Mouse (Mus musculus): ENCODE data around the gene Gli2.

Gli2 gene

DNA sequence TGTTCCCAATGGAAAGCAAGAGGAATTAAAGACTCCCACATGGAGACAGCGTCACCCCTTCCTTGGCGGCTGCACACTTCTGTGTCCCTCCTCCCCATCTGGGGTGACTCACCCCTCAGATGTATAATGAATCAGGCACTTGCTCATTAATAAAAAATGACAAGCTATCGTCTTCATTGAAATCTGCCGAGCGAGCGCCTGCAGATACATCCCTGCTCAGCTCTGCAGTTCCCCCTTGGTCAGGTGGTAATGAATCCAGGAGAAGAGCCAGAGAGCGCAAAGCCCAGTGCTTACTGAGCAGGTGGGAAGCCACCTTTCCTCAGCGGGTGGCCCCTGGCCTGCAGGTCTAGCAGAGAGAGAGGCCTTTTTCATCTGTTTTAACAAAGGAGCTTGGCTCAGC lies 112.1 kb downstream of the Gli2 start:
- DNase-seq (ENCODE audit: low spot score in 2 of 2): no peak

DNA sequence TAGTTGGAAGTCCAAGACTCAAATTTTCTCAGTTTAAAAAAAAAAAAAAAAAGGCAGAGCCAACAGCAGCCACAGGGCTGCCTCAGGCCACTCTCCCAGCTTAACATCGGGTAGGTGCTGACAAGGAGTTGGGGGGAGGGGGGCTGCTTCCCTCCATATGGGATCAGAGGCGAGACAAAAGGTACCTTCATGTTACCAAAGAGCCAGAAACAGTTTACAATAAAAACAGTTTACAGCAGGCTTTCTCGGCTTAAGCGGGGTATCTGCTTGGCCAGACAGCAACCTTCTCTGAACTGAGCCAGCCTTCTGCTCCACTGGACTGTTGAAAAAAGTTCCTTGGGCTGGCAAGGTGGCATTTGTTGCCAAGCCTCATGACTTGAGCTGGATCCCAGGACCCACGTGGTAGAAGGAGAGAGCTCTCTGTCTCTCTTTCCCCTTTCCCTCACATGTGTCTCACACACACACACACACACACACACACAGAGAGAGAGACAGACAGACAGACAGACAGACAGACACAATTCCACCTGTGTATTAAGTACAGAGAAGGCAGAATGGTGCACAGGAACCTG lies 113.1 kb downstream of the Gli2 start:
- DNase-seq (ENCODE audit: low spot score in 2 of 2): no peak

DNA sequence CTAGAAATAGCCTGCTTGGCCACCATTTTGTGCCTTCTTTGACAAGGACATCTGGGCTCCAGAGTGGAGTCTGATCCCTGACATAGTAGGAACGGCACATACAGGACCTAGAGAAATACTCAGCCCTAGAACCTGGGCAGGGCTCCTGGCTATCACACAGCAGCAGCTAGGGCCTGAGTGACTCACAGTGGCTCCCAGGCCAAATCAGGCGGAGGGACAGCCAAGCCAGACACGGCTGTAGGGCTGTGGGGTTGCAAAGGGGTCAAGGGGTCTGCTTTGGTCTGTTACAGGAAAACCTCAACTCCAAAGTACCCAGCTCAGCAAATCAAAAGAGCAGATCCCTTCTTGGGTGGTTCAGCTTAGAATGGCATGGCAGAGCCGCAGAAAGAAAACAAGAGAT lies 115.2 kb downstream of the Gli2 start:
- no peak for DNase-seq (ENCODE audit: low spot score in 2 of 2)

DNA sequence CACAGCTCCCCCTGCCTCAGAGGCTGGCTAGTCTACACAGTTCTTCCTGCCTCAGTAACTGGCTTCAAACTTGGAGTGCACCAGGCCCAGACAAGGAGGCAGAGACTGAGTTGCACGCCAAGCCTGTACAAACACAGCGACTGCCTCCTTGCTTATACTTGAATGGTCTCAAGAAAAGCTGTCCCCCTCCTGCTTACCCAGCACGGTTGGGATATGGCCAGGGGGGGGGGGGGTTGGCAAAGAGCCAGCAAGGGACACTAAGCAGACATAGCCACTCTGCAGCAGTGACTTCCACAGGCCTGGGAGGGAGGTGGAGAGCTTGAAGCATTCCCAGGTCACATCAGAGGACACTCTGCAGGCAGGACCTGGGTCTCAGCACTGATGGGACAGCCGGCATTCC lies 117.3 kb downstream of the Gli2 start:
- no peak for DNase-seq (ENCODE audit: low spot score in 2 of 2)

DNA sequence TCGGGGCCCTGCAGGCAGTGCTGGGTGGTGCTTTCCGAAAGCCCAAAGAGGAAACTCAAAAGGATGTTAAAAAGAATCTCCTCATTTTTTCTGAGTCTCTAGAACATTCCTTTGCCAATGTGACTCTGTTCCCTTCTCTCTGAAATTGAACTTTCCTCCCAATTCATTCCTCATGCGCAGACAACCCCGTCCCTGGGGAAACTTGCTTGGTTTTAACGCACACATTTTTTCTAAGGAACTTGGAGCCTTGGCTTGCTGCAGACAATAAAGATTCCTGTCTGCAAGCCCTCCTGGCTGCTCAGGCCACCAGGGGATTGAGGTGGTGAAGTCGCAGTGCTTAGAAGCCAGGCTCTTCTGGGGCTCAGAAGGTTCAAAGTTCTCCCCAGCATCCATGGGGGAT lies 117.9 kb downstream of the Gli2 start:
- DNase-seq (ENCODE audit: low spot score in 2 of 2): no peak

DNA sequence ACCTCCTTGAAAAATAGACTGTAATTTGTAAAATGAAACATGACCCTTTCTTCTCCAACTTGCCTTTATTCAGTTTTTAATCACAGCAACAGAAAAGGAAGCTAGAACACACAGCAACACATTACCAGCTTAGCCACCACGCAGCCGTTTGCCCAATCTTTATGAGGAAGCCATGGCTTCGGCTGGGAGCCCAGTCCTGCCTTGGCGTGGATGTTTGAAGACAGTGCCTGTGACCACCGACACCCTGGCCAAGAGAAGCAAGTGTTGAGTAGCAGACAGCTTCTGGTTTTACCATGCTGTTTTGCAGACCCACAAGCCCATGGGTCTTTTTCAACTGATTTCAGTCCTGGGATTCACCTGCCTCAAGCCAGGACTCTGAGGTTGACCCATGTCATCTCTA lies 121.3 kb downstream of the Gli2 start:
- DNase-seq (ENCODE audit: low spot score in 2 of 2): no peak

DNA sequence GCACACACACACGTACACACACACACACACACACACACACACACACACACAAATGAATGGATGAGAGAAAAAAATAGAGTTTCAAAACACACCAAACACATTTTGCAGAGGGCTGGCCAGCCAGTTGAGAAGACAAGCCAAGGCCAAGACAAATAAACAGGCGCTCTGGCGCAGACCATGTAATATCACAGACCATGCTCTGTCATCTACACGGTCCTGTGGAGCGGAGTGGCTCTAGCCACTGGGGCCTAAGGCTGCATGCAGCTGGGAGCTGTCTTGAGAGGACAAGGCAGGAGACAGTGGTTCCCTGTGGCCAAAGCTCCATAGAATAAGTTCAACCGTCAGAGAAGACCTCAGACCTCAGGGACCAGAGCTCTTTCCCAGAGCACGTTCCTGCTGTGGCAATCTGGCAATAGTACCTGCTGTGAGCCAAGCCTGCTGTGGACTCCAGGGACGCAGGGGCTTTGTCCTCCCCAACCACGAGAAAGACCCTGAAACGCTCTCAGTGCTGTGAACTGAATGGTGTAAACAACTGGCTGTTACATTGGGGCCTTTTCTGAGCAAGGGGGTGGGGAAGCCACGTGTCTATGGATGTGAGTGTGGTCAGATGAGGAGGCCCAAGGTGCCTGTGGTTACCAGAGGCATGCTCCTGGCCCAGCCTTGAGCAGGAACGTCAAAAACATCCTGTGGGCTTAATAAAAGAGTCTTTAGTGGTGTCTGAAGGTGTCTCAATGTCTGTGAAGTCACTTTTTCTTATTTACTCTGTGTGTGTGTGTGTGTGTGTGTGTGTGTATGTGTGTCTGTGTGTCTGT lies 125.7 kb downstream of the Gli2 start:
- DNase-seq (ENCODE audit: low spot score in 2 of 2): no peak

DNA sequence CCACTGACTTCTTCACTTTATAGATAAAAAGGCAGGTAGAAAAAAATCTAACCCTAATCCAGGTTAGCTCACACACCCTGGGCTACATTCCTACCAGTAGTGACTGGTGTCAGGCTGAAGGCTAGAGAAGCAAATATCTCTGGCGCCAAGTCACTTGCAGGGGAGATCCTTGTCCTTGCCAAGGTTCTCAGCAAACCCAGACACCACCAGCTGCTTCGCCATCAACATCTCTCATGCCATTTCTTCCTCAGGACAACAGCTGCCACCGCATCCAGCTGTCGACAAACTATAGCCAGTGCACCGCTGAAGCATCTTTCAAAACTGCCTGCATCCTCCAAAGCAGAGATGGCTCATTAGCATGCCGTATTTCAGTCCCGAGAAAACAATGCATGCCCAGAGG lies 126.9 kb downstream of the Gli2 start:
- no peak for DNase-seq (ENCODE audit: low spot score in 2 of 2)

DNA sequence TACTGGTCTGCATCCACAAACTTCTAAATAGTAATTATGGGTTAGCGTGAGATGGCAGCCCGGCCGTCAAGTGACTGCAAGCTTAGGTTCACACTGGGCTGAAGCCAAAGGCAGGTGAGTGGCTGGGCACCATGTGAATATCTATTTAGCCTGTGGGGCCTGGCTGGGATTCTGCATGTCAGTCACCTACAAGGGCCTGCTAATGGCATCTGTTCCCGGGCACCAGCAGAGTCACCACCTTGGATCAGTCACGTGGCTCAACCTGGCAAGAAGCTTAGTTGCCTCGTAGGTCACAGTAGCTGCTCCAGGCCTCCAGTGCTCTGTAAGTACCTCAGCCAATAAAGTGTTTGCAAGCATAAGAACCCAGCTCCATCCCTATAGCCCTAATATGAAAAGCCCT lies 131.2 kb downstream of the Gli2 start:
- DNase-seq (ENCODE audit: low spot score in 2 of 2): no peak

DNA sequence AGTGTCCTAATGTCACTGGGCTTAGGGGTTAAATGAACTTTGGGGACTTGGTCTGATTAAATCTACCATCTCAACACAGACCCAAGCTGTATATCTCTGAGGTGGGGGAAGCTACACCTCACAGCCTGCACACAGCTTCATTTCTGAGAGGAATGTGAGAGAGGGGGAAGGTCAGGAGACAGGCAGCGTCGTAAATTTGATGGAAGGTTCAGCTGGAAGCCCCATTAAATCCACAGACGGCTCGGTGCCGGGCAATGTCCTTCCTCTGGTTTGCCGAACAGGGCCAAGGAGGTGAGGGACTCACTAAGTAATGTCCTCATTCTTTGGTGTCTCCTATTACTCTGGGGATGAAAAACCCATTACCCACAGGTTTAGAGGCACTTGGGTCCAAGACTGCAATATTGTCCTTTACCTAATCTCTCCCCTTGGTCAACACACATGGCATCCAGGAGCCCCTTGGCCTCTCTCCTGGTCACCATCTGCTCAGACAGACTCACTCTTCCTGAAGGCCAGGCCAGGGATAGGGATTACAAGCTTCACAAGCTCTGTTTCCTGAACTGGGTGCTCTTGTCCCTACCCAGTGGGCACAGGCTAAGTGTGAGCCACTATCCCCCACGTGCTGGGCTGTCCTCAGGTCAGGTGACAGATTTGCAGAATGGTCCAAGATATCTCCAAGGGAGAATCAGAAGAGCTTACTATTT lies 135.7 kb downstream of the Gli2 start:
- DNase-seq (ENCODE audit: low spot score in 2 of 2): no peak

DNA sequence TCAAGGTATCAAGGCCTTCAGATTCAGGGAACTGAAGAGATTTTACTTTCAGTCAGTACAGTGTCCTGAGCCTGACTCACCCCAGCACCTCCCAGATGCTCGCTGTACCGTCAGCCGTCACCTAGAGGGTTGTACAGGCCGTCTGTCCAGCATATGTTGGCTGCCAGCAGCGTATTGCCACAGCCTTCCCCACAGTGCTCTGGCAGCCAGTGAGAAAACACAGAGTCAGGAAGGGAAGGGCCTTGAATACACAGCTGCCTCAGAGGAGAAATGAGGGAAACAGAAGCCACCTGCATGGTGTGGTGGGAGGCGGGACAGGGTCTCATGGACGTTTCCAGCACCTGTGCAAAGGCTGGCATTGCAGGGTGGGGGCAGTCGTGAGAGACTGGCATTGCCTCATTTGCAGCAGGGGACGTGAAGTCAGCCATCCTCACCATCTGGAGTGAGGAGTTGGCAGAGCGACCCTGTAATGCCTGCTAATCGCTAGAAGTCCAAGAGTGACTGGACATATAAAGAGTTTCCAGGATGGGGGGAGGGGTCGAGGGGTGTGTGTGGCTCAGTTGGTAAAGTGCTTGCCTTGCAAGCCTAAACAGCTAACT lies 136.8 kb downstream of the Gli2 start:
- no peak for DNase-seq (ENCODE audit: low spot score in 2 of 2)

DNA sequence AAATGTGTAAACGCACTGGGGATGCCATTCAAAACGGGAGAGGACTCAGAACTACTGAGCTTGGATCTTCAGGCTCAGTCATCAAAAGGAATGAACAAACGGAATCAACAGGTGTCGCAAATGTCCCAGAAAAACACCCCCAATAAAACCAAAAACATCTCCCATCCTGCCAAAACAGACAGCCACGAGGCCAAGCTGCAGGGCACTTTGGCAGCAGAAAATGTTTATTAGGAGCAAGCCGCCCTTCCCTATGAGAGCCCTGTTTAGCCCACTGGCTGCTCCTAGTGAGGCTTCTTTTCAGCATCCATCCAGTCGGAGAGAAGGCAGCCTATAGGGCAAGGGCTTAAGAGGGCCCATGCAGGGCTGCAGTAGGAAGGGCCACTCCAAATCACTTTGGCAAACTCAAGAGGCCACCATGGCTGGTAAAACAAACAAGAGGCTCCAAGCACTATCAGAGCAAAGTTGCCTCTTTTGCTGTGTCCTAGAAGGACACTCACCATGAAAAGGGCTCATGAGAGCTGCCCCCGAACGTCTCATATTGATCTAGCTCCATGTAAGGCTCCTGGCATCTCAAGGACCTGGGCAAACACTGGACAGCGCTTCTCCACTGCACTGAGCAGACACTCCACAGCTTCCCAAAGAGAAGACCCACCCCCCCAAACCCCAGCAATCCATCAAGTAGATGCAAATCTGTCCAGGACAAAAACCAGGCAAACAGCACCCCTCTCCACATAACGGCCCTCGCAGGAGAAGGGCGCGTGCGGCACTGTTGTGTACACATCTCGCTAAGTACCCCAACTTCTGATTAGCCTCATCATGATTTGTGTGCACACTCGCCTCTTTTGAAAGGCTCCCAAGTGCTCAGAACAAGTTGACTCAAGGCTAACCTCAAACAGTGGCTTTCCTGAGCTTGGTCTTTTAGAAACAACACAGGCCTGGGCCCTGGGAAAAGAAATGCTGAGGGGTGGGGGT lies 139.7 kb downstream of the Gli2 start:
- no peak for DNase-seq (ENCODE audit: low spot score in 2 of 2)

DNA sequence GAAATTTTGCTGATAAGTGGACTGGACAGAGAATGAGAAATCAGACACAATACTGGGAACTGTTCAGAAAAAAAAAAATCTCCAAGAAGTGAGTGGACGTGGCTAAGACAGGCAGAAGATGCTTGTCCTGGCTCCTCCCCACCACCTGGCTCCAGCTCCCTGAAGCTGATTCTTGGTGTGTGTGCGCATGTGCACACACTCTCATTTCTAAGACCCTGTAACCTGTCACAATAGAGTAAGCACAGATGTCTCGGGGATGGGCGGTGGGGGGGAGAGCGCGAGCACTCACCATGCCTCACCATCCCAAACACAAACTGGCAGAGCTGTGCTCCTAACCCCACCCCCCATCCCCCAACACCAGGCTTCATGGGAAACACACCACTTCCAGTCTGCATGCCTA lies 140.5 kb downstream of the Gli2 start:
- DNase-seq (ENCODE audit: low spot score in 2 of 2): no peak

DNA sequence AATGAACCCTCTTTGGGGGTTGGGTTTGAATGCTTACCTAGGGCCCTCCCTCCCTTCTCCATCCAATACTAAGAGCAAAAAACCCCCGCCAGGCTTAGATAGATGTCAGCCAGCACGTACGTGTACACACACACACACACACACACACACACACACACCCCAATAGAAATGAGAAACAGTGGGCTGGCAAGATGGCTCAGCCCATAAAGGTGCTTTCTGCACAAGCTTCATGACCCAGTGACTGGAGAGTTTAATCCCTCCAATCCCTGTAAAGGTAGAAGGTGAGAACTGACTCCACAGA lies 142.0 kb downstream of the Gli2 start:
- no peak for DNase-seq (ENCODE audit: low spot score in 2 of 2)

DNA sequence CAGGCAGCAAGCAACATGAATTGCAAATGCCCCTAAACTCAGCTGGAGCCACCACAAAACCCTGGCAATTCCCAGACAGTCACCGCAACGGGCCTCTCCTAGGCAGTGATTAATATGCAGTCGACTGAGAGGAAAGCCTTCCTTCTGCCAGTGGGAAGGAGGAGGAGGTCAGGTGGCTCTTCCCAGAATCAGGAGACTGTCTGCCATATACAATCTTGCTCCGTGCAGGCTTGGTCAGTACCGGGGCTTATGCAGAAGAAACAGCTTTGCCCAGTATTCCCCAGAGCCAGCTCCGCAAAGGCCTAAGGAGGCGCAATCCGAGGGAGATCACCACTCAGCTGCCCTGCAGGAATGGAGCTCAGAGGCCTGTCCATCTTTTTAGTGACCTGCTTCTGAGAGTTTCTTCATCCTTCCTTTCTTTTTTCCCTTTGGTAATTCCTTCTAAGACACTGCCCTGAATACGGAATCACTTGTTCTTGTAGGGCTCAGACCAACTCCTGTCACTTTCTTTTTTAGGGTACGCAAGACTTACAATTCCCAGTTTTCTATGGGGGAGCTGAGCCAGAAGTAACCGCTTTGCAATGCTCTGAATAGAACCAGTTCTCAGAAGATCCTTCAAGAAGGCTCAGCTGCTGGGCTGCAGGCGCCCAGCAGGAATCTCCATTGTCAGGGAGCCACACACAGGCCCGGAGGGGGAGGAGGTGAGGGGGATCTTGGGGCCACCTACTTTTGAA lies 142.6 kb downstream of the Gli2 start:
- no peak for DNase-seq (ENCODE audit: low spot score in 2 of 2)

DNA sequence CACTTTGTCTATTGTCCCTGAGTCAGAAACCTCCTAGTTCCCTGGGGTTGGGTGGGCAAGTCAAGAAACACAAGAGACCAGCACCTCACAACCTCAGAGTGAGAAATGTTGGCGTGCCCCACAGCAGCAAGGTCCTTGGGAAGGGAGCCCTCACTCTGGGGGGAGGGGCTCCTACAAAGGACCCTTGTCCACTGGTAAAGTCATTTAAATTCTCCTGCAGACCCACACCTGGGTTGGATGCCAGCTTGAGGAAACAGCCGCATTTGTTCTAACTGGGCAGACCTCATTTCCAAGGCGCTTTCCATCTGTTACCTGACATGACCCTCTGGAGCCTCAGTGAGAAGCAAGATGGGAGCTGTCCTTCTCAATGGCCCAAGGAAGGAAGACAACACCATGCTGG lies 144.4 kb downstream of the Gli2 start:
- DNase-seq (ENCODE audit: low spot score in 2 of 2): no peak

DNA sequence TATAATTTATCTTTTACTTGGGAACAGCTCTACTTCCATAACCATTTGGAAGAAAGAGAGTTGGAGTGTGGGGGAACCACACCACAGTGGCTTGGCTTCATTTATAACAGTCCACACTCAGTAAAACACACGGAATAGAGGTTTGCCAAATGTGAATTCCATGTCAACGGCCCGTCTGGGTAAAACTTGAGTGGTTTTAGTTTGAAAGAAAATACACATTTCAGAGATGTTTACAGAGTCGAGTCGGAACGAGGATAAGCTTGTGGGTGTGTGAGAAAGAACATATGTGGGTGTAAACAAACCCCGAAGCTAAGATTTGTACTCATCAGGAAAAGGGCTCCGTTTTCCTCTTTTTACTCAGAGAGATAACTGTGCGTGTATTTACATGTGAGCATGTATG lies 145.8 kb downstream of the Gli2 start:
- DNase-seq (ENCODE audit: low spot score in 2 of 2): no peak

DNA sequence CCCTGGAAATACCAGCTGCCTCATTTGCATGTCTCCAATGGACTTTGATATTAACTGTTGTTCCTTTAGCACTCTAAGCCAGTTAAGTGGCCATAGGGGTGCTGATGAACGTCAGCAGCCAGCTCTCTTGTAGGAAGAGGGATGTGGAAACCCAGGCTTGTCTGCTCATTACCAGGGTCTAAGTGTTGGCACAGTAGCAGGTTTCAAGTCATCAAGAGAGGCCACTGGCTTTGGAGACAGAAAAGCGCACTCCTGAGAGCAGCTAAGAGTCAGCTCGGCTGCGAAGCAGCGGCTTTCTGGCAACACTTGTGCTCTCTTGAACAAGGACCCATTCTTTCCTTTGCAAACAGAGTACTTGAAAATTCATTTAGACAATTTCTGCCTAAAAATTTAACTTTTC lies 148.1 kb downstream of the Gli2 start:
- DNase-seq (ENCODE audit: low spot score in 2 of 2): no peak

DNA sequence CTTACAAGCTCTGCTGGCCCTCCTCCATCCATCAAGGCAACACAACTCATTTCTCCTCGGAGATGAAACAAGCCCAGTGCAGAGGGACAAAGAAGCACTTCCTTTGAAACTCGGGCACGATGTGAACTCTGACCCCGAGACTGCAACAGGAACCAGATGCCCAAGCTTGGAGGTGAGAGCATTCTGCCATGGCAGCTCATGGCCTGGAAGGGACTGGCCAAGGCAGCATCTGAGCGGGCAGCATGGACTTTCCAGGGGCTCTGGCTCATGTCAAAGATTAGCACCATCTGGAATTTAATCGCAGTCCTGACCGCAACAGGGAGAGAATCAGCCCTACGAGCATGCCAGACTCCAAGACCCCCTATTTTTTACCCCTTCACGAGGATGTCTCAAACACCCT lies 148.5 kb downstream of the Gli2 start:
- no peak for DNase-seq (ENCODE audit: low spot score in 2 of 2)

DNA sequence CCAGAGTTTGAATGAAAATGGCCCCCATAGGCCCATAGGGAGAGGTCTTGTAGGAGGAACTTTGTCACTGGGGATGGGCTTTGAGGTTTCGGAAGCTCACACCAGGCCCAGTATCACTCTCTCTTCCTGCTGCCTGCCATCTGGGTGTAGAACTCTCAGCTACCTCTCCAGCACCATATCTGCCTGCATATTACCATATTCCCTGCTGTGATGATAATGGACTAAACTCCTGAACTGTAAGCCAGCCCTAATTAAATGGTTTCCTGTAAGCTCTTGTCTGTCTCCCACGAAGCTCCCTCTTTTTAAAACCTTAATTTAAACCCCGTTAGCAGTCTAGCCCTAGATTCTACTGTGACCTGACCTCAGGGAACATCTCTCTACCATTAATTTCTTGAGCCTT lies 149.0 kb downstream of the Gli2 start:
- DNase-seq (ENCODE audit: low spot score in 2 of 2): no peak

DNA sequence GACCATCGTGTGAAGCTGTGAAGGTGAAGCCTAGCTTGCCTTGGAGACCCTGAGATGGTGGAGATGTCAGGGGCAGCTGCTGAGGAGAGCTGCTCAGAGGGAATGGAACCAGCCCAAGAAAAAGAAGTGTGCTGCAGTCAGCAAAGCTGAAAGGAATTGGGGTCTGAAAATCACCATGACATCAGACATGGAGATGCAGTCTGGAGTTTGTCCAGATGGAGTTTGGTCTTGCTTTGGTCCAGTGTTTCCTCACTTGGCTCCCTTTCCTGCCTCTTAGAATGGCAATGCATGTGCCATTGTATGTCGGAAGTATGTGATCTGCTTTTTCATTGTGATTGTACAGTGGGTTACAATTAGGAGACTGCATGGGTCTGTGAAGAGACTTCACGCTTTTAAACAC lies 149.7 kb downstream of the Gli2 start:
- no peak for DNase-seq (ENCODE audit: low spot score in 2 of 2)
